Mouse (Mus musculus) ES-CJ7 (cell line): ENCODE data around the gene Slc35b2.

Experiments used
- DNase-seq: peaks from one replicate; pipeline ENCODE4 v3.0.0; 2011; ENCODE audit warnings: low read depth, low spot score

Gene Slc35b2

DNA sequence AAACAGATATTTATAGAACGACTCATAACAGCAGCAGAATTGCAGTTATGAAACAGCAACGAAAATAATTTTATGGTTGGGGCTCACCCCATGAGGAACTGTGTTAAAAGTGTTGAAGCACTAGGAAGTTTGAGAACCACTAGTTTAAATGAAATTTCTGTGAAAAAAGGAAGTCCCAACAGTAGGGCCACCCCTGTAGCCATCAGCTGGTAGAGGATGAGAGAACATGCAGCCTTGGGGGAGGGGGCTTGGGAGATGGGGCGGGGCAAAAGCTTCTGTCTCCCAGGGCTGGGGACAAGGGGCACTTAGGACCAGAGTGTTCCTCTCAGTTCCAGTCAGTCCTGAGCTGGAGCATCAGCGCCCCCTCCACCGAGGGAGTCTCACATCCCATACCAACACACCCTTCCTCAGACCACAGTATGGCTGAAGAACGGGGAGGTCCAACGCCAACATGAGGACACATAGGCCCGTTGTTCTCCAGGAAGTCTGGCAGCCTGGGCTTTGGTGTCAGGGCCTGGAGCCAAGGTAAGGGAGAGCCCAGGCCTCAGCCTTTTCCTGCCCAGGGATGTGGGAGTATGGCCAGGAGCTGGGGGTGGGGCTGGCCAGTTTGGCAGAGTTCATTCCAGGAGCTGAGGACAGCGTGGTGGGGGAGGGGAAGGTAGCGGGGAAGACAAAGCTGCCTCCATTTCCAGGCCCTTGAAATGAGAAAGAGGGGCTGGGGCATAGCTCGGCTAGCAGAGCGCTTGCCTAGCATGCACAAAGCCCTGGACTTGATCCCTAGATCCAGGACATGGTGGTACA, 20.6 kb downstream of the Slc35b2 start:
- peak; percentile 81 for DNase-seq

- DNase-seq, result peak; percentile 83
These were observed 21.4 kb downstream of the Slc35b2 start for GRCm38 (mm10) chr17:45584939-45585678.

- peak; percentile 75 for DNase-seq
These were observed 22.2 kb downstream of the Slc35b2 start for GRCm38 (mm10) chr17:45585725-45586448.

DNA sequence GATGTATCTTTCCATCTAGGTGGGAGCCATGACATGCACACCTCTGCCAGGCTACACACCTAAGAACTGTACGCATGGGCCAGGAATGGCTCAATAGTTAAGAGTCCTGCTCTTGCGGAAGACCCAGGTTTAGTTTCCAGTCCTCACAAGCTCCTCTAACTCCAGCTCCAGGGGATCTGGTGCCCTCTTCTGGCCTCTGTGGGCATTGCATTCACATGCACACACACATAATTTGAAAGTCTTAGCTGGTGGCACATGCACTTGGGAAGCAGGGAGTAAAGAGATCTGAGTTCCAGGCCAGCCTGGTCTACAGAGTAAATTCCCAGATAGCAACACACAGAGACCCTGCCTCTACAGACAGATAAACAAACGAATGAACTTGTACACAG, 22.8 kb downstream of the Slc35b2 start:
- DNase-seq, result peak; percentile 92

- no peak for DNase-seq
These were observed 24.7 kb downstream of the Slc35b2 start for GRCm38 (mm10) chr17:45588370-45588769.

GRCm38 (mm10) chr17:45589236-45589635, 25.6 kb downstream of the Slc35b2 start:
- DNase-seq, result no peak

GRCm38 (mm10) chr17:45589844-45590243, 26.2 kb downstream of the Slc35b2 start:
- no peak for DNase-seq

- no peak for DNase-seq
These were observed 26.7 kb downstream of the Slc35b2 start for GRCm38 (mm10) chr17:45590410-45590809.

GRCm38 (mm10) chr17:45591701-45592605, 28.3 kb downstream of the Slc35b2 start:
- DNase-seq, result peak; percentile 72

GRCm38 (mm10) chr17:45592606-45593431, 29.1 kb downstream of the Slc35b2 start:
- no peak for DNase-seq

GRCm38 (mm10) chr17:45593479-45593878, 29.8 kb downstream of the Slc35b2 start:
- no peak for DNase-seq

DNA sequence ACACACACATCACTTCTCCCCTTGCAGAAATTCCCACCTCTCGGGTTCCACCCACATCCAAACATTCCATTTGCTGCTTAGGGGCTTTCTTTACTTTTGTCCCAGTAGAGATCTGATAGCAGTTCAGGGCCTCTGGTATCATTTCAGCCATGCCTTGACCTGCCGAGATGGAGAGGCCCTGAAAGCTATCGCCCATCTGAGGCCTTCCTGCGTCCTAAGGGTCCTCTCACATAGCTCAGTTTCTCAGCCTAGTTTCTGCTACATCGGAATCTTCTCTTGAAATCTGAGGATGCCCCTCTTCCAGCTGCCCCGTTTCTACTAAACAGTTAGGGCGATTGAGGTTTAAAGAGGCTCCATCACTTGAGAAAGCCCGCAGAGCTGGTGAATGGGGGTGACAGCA, 30.5 kb downstream of the Slc35b2 start:
- DNase-seq, result no peak

DNA sequence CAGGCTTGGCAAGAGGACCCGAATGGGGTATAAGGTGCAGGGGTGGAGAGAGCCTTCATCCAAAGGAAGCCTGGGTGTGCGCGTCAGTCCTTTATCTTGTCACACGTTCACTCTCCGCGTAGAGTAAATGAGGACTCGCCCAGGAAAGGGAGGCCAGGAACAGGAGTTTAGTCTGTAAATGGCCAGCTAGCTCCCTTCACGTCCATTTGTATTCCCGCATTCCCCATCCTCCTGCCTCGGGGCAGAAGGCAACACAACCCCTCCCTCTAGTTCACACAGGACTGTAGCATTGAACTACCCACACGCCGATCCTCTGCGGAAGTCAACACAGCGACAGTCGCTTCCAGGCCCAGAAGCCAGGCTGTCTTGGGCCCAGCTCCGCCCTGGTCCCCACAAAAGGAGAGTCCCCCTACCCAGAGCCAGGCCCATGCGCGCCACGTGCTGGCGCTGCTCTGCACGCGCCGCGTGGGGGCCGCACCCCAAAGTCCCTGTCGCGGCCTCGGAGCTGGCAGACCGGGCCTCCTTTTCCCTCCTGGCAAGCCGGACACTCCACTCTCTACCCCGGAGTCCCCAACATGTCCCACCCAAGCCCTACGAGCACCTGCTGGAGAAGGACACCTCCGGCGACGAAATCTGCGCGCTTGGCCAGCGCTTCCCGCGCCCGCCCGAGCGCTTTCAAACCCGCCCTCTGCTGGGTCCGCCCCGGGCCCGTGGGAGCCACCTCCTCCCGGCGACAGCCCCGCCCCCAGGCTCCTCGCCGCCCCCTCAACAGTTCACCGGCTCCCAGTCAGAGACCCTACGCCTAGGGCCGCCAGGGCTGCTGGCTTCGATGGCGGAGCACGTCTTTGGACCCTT, 31.4 kb downstream of the Slc35b2 start:
- peak; percentile 77 for DNase-seq

GRCm38 (mm10) chr17:45595736-45596390, 32.2 kb downstream of the Slc35b2 start:
- peak; percentile 63 for DNase-seq

DNA sequence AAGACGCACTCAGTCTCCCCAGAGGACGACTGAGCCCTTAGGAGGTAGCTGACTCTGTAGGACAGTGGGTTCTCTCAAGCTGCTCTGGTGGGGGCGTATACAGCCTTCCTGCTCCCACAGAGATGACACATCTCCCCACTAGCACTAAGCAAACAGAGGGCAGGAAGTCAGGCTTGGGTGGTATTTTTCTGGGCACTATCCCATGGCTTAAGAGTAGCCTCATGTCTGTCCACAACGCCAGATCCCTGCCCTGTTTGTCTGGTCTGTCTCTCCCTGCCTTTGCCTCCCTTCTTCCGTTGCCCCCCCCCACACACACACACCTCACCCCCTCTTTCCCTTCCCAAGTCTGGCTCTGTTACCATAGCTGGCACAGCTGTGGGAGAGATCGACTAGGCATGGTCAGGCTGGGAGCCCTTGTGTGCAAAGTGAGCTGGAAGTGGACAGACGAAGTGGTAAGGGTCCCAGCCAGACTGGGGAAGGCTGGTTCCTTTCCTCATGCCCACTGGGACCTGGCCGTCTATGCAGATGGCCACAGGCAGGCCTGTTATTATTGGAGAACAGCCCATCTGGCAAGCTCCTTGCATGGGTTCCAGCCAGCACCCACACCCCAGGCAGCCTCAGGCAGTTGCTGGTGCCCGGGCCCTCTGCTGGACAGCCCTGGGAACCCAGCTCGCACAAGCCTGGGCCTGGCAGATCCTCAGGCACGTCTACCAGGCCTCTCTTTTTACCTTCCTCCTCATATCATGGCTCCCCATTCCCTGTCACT, 33.1 kb downstream of the Slc35b2 start:
- DNase-seq, result no peak

DNA sequence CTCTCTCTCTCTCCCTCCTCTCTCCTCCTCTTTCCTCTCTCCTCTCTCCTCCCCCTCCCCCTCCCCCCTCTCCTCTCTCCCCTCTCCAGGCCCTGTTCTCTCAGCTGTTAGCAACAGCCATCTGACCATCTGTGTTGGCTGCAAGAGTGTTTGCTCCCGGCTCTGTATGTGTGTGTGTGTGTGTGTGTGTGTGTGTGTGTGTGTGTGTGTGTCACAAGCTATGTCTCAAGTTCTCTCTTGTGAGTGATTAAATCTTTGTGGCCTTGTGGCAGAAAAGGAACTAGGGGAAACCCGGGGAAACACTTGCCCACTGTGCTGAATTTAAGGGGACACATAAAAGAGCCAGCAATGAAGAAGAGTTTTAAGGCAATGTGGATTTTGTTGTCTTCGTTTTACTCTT, 34.1 kb downstream of the Slc35b2 start:
- no peak for DNase-seq

- DNase-seq, result no peak
These were observed 34.7 kb downstream of the Slc35b2 start for GRCm38 (mm10) chr17:45598376-45598775.

DNA sequence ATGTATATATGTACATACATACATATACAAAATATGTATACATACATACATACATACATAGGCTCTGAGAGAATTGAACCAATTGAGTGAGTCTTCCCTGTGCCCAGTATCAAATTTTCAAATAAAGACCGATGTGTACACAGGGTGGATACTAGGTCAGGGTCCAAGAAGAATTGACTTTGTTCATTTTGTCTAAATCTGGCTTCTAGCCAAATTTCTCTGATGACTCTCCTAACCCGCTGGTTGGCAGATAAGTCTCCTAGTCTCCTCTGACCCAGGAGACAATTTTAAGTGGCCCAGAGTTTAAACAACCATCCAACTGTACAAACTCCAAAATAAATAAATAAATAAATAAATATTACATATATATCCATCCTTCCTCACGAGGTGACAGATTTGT, 35.2 kb downstream of the Slc35b2 start:
- no peak for DNase-seq
